Comparison of ENCODE assay signal across 26 mouse cellular contexts in the genomic region with DNA sequence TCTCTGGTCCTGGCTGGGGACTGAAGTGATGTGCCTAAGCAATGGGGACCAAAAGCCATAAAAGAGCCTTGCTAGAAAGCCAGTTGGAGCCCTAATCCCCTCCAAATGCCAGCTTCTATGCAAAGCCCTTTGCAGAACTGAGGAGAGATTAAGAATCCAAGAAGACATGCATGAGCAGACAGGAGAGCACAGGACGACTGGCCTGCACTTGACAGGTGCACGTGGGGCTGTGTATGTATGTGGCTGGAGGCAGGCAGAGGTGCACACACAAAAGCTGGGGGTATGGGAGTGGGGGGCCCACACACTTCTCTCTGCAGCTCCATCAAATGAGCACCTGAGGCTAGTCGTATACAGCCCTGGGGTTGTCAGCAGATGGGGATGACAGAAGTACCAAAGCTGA. TPM values are rescaled to one million over a fixed set of nuclear protein-coding genes. Genes with fewer than 3 reads are reported as not detected.
DNase-seq lines count a peak whose midpoint lies in the region; ATAC-seq lines count a peak whose summit lies in the region.
"Had no signal": no experiment of that assay in that cellular context is flagged by ENCODE, and none has a peak within 500 bp of the region (broad histone marks: within the 10 kb centered on the region; RNA-seq: fewer than 3 reads in every experiment).

No protein-coding gene starts in this region.

- H3K9me3 ChIP-seq in forebrain, embryonic 13.5 days (replicated peaks) = peaks cover 5% of the 10 kb centered on the region; the same call in 1 of the 2 replicates
- no peaks in the 10 kb centered on the region for H3K9me3 ChIP-seq in forebrain, embryonic 14.5 days (replicated peaks; ENCODE audit: control insufficient read depth, low read length)
- H3K9me3 ChIP-seq in midbrain, embryonic 10.5 days (replicated peaks) = peaks cover 6% of the 10 kb centered on the region; the same call in 1 of the 2 replicates
- no peaks in the 10 kb centered on the region for H3K9me3 ChIP-seq in midbrain, embryonic 16.5 days (replicated peaks; ENCODE audit: control insufficient read depth, low read length, poor library complexity, severe bottlenecking)
- H3K9me3 ChIP-seq: embryonic facial prominence, embryonic 15.5 days; limb, embryonic 15.5 days; liver, embryonic 15.5 days; lung, embryonic 15.5 days had no signal

- 13% methylated on average over 3 of the region's 3 CpGs for WGBS in forebrain, embryonic 13.5 days
- WGBS in forebrain, embryonic 14.5 days = 6% methylated on average over 3 of the region's 3 CpGs
- WGBS in midbrain, embryonic 10.5 days = 26% methylated on average over 3 of the region's 3 CpGs
- WGBS in midbrain, embryonic 16.5 days = 8% methylated on average over 3 of the region's 3 CpGs

- H3K4me2 ChIP-seq in forebrain, embryonic 13.5 days = peak overlapping the region; percentile 27; the same call in 1 of the 2 replicates
- no peak overlapping the region for H3K4me2 ChIP-seq in forebrain, embryonic 14.5 days (ENCODE audit: low read length)
- no peak overlapping the region; the same call in 1 of the 2 replicates for H3K4me2 ChIP-seq in midbrain, embryonic 16.5 days (ENCODE audit: low read length)
- H3K4me2 ChIP-seq: embryonic facial prominence, embryonic 15.5 days; heart, embryonic 11.5 days; limb, embryonic 15.5 days; liver, embryonic 15.5 days; lung, embryonic 15.5 days had no signal

- H3K4me1 ChIP-seq in forebrain, embryonic 13.5 days = peaks cover 48% of the 10 kb centered on the region
- peaks cover 18% of the 10 kb centered on the region for H3K4me1 ChIP-seq in forebrain, embryonic 14.5 days (ENCODE audit: control insufficient read depth, insufficient read depth, low read length)
- peaks cover 93% of the 10 kb centered on the region for H3K4me1 ChIP-seq in midbrain, embryonic 10.5 days
- peaks cover 19% of the 10 kb centered on the region for H3K4me1 ChIP-seq in midbrain, embryonic 16.5 days (ENCODE audit: control insufficient read depth, insufficient read depth, low read length)

- no peak overlapping the region for H3K4me3 ChIP-seq in forebrain, embryonic 13.5 days
- H3K4me3 ChIP-seq in forebrain, embryonic 14.5 days (ENCODE audit: low read depth, low read length) = no peak overlapping the region
- H3K4me3 ChIP-seq in midbrain, embryonic 10.5 days = peak overlapping the region; percentile 27; the same call in 1 of the 2 replicates
- H3K4me3 ChIP-seq in midbrain, embryonic 16.5 days (ENCODE audit: low read depth, low read length) = no peak overlapping the region
- H3K4me3 ChIP-seq: embryonic facial prominence, embryonic 15.5 days; limb, embryonic 15.5 days; liver, embryonic 15.5 days; lung, embryonic 15.5 days had no signal

- no peak overlapping the region for H3K27ac ChIP-seq in forebrain, embryonic 13.5 days
- H3K27ac ChIP-seq in forebrain, embryonic 14.5 days (ENCODE audit: low read depth, low read length) = no peak overlapping the region
- peak overlapping the region; percentile 78 for H3K27ac ChIP-seq in midbrain, embryonic 10.5 days (replicated peaks)
- no peak overlapping the region for H3K27ac ChIP-seq in midbrain, embryonic 16.5 days (ENCODE audit: low read length)
- H3K27ac ChIP-seq: embryonic facial prominence, embryonic 15.5 days; limb, embryonic 15.5 days; liver, embryonic 15.5 days; lung, embryonic 15.5 days had no signal

- H3K36me3 ChIP-seq in forebrain, embryonic 13.5 days (ENCODE audit: poor library complexity, severe bottlenecking) = no peaks in the 10 kb centered on the region
- H3K36me3 ChIP-seq in forebrain, embryonic 14.5 days (ENCODE audit: control insufficient read depth, insufficient read depth, low read length) = no peaks in the 10 kb centered on the region
- peaks cover 14% of the 10 kb centered on the region for H3K36me3 ChIP-seq in midbrain, embryonic 10.5 days
- no peaks in the 10 kb centered on the region for H3K36me3 ChIP-seq in midbrain, embryonic 16.5 days (ENCODE audit: control insufficient read depth, insufficient read depth, low read length)
- H3K36me3 ChIP-seq: embryonic facial prominence, embryonic 15.5 days; G1E; limb, embryonic 15.5 days; liver, embryonic 15.5 days; lung, embryonic 15.5 days had no signal

- no peak for DNase-seq in forebrain, embryonic 14.5 days (ENCODE audit: low spot score)
- DNase-seq in A20 (ENCODE audit: low read depth, low spot score) (peak; percentile 59), MN1 (ENCODE audit: low spot score) (no peak)
- DNase-seq in midbrain, embryonic 10.5 days (ENCODE audit: low spot score) = peak; percentile 47
- no peak for DNase-seq in cerebellum, adult 18-20 months
- DNase-seq: adrenal gland, adult 2 months; B cell, adult 2 months; cerebellum, adult 2 months; cerebellum, postnatal 36 days; embryo, embryonic 11 days; gastrocnemius, postnatal 14 days; heart, adult 11 months; kidney, adult 18-20 months; kidney, postnatal 4 days; lung, postnatal 4 days; right cerebral cortex, postnatal 14 days had no signal

- peaks cover 14% of the 10 kb centered on the region for H3K27me3 ChIP-seq in forebrain, embryonic 13.5 days
- H3K27me3 ChIP-seq in forebrain, embryonic 14.5 days (replicated peaks; ENCODE audit: control insufficient read depth, insufficient read depth, low read length) = peaks cover 9% of the 10 kb centered on the region; the same call in 1 of the 2 replicates
- peaks cover 12% of the 10 kb centered on the region for H3K27me3 ChIP-seq in midbrain, embryonic 10.5 days (ENCODE audit: low read depth, poor library complexity, severe bottlenecking)
- no peaks in the 10 kb centered on the region for H3K27me3 ChIP-seq in midbrain, embryonic 16.5 days (ENCODE audit: control insufficient read depth, insufficient read depth, low read depth, low read length)
- H3K27me3 ChIP-seq: CH12.LX had no signal

- no peak for ATAC-seq in forebrain, embryonic 13.5 days
- ATAC-seq in forebrain, embryonic 14.5 days = no peak
- ATAC-seq in midbrain, embryonic 16.5 days = peak; percentile 51
- no peak for ATAC-seq in inflammation-experienced regulatory T-cells, adult 6 months

- H3K9ac ChIP-seq in forebrain, embryonic 13.5 days = no peak overlapping the region
- H3K9ac ChIP-seq in forebrain, embryonic 14.5 days (ENCODE audit: low read length) = no peak overlapping the region
- H3K9ac ChIP-seq in midbrain, embryonic 16.5 days (ENCODE audit: low read depth, low read length) = no peak overlapping the region
- H3K9ac ChIP-seq: embryonic facial prominence, embryonic 15.5 days; limb, embryonic 15.5 days; liver, embryonic 15.5 days; lung, embryonic 15.5 days had no signal

RNA-seq across cellular contexts. Expression of a gene that starts 5.6 kb away (rescaled TPM):
- 5.5 and 6.1 TPM in 2 replicates for polyA plus RNA-seq in forebrain, embryonic 13.5 days (2015; fragmentation: Nextera tagmentation; extraction: Ambion mirVana)
- 4.1 and 5.0 TPM in 2 replicates for polyA plus RNA-seq in forebrain, embryonic 14.5 days (2014; fragmentation: Nextera tagmentation; extraction: Ambion mirVana)
- polyA plus RNA-seq in midbrain, embryonic 10.5 days (2016; fragmentation: Nextera tagmentation; extraction: Ambion mirVana) = 8.6 and 8.8 TPM in 2 replicates
- 4.5 and 4.9 TPM in 2 replicates for polyA plus RNA-seq in midbrain, embryonic 16.5 days (2015; fragmentation: Nextera tagmentation; extraction: Ambion mirVana)
- polyA plus RNA-seq in inflammation-experienced regulatory T-cells, adult 6 months (2017; shearing (Covaris generic)) = 1 to 10 TPM in 2 of 3 experiments, under 1 TPM in 1; 0.75 to 4.4 (median 3.9) TPM
- polyA plus RNA-seq: G1E had no signal

RNA-seq across cellular contexts. Expression of a gene that starts 54.4 kb away (rescaled TPM):
- 444 and 467 TPM in 2 replicates for polyA plus RNA-seq in forebrain, embryonic 13.5 days (2015; fragmentation: Nextera tagmentation; extraction: Ambion mirVana)
- polyA plus RNA-seq in forebrain, embryonic 14.5 days (2014; fragmentation: Nextera tagmentation; extraction: Ambion mirVana) = 526 and 544 TPM in 2 replicates
- 290 and 319 TPM in 2 replicates for polyA plus RNA-seq in midbrain, embryonic 10.5 days (2016; fragmentation: Nextera tagmentation; extraction: Ambion mirVana)
- 414 and 443 TPM in 2 replicates for polyA plus RNA-seq in midbrain, embryonic 16.5 days (2015; fragmentation: Nextera tagmentation; extraction: Ambion mirVana)
- 100 to 1,000 TPM; 197 to 241 (median 218) TPM for polyA plus RNA-seq in inflammation-experienced regulatory T-cells, adult 6 months (2017; shearing (Covaris generic))

Comparison
In these comparisons a context has a peak if more than half of its experiments do, and no peak if none do; other contexts are left out.
1. DNase-seq: peak in A20 (single experiment) and midbrain, embryonic 10.5 days (single experiment); none in forebrain, embryonic 14.5 days (single experiment), MN1 (single experiment) and cerebellum, adult 18-20 months (0 of 2).